Mouse (Mus musculus) liver, postnatal 0 days (tissue): Measurements from ENCODE around the gene Ctnnbip1. TPM values are rescaled to one million over a fixed set of nuclear protein-coding genes. Genes with fewer than 3 reads are reported as not detected.
A peak's percentile ranks its signal among the peaks of the same experiment; 100 is the strongest.

Experiments used
- ATAC-seq: fragments of 200-750 bp; cut with Nextera tagmentation; 2 replicates; pipeline ENCODE4 v1.8.0; 2017; ENCODE audit warnings: mild to moderate bottlenecking, moderate library complexity
- DNase-seq: peaks from one replicate; pipeline ENCODE4 v3.0.0-alpha.2; 2016
- H3K27ac ChIP-seq: fragments of 300-500 bp; sonication (generic); 2 replicates; pipeline ENCODE4 v1.5.1; 2014; ENCODE audit warnings: antibody characterized with exemption, moderate library complexity, mild to moderate bottlenecking, low read depth
- H3K27me3 ChIP-seq: fragments of 300-500 bp; sonication (generic); 2 replicates; pipeline ENCODE4 v1.6.1; 2014; ENCODE audit warnings: low read length, control low read depth, mixed read lengths; ENCODE audit not compliant: insufficient read depth
- H3K36me3 ChIP-seq: fragments of 300-500 bp; sonication (generic); replicated peaks from 2 replicates; pipeline ENCODE4 v1.6.1; 2014; ENCODE audit warnings: mild to moderate bottlenecking, control low read depth, low read length, moderate library complexity, mixed read lengths; ENCODE audit not compliant: insufficient read depth
- H3K4me1 ChIP-seq: fragments of 300-500 bp; sonication (generic); 2 replicates; pipeline ENCODE4 v1.6.1; 2014; ENCODE audit warnings: antibody characterized with exemption, mild to moderate bottlenecking, control low read depth; ENCODE audit not compliant: insufficient read depth
- H3K4me2 ChIP-seq: fragments of 300-500 bp; sonication (generic); 2 replicates; pipeline ENCODE4 v1.6.1; 2014; ENCODE audit warnings: low read depth, mild to moderate bottlenecking, low read length, moderate library complexity, mixed read lengths
- H3K4me3 ChIP-seq: fragments of 300-500 bp; sonication (generic); 2 replicates; pipeline ENCODE4 v1.5.1; 2014; ENCODE audit warnings: low read depth, low read length
- H3K9ac ChIP-seq: fragments of 300-500 bp; sonication (generic); replicated peaks from 2 replicates; pipeline ENCODE4 v1.6.1; 2014; ENCODE audit warnings: mild to moderate bottlenecking, moderate library complexity
- H3K9me3 ChIP-seq: fragments of 300-500 bp; sonication (generic); 2 replicates; pipeline ENCODE4 v1.6.1; 2016; ENCODE audit warnings: mild to moderate bottlenecking, control low read depth, low read length, mixed read lengths
- CTCF ChIP-seq: sonication (generic); IDR thresholded peaks from 2 replicates; pipeline ENCODE4 v1.5.1; 2016; ENCODE audit warnings: antibody characterized with exemption, low read depth
- EP300 ChIP-seq: IDR thresholded peaks from 2 replicates; pipeline ENCODE4 v1.6.1; 2016; ENCODE audit warnings: antibody characterized with exemption, low read depth, mild to moderate bottlenecking
- WGBS: fragments of 180-500 bp; shearing (Covaris S2); extraction: QIAGEN DNeasy Blood & Tissue Kit; methylation state at CpG from one replicate; pipeline ENCODE4 v1.1.7; 2014; ENCODE audit not compliant: insufficient replicate concordance; 5-methylcytosine and 5-hydroxymethylcytosine counted together
- polyA plus RNA-seq: library from polyadenylated mRNA; unstranded; fragments of >200 nt; fragmentation: Nextera tagmentation; extraction: Ambion mirVana; gene quantifications from 2 replicates; pipeline ENCODE4 v1.2.1, GENCODE M21; 2015

Ctnnbip1 gene
- polyA plus RNA-seq, 1 experiment from 2014 or later: 12.8 TPM

DNA sequence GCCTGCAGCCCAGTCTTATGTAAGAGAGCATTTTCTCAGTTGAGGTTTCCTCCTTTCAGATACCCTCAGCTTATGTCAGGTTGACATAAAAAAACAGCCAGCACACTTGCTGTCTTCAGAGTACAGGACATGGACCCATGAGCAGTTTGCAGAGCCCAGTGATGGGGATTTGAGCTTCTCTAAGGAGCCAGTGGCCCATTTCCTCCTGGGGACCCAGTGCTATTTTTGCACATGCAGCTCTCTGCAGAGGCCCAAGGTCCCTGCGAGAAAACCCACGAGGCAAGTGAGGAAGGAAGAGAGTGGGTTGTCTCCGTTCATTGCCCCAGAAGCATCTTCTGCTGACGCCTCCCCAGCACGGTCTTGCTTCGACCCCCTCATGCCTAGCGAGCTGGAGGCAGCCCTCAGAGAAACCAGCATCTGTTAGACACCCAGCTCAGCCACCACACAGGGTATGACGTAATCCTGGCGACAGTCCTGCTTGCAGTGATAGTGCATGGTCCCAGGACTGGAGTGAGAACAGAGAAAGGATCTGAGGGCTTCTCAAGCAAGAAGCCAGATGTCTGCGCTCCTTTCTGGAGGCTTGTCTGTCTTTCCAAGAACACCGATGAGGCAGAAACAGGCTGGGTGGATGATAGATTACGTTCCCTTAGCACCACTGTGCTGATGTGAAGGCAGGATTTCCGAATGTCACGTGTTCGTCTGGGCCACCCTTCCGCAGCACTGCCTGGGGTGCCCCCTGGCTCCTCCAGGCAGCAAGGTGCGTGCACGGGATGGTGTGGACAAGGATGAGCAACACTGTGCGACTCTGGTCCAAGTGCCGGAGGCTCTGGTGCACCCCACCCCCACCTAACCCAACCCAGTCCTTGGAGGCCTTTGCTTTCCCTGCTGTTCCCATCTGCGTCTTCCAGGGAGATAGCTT lies 44.2 kb downstream of the Ctnnbip1 start:
- WGBS: 44% methylated on average over 21 of the region's 21 CpGs
- TF ChIP-seq CTCF: no peak
- TF ChIP-seq EP300: no peak
- DNase-seq (no peak), ATAC-seq (no peak)
- peaks cover 3% of the 10 kb centered on the region; the same call in 1 of the 2 replicates for H3K4me1 ChIP-seq
- no peaks in the 10 kb centered on the region for H3K36me3 ChIP-seq
- H3K27me3 ChIP-seq: no peaks in the 10 kb centered on the region
- no peak overlapping the region for H3K4me3 ChIP-seq
- no peak overlapping the region for H3K27ac ChIP-seq
- H3K4me2 ChIP-seq: no peak overlapping the region
- no peak overlapping the region for H3K9ac ChIP-seq
- no peaks in the 10 kb centered on the region for H3K9me3 ChIP-seq

DNA sequence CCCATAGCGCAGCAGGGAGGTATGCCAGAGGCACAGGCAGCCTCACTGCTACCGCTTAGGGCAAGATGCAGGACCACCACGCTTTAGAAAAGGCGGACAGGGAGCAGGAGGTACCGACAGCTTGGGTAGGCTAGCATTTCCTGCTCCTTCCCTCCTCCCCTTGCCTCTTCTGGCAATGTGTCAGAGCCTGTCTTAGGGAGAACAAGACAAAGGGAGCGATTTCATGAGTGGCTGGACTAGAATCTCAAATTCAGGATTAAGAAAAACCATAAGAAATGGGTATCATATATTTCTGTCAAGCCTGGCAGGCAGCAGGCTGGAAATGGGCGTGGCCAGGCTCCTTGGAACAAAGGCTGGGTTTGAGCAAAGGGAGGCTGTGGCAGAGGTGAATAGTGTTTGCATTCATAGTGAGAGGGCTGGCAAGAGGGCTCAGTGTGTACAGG lies 44.9 kb downstream of the Ctnnbip1 start:
- peaks cover 3% of the 10 kb centered on the region; the same call in 1 of the 2 replicates for H3K4me1 ChIP-seq
- H3K27ac ChIP-seq: no peak overlapping the region
- no peak overlapping the region for H3K4me2 ChIP-seq
- 51% methylated on average over 7 of the region's 7 CpGs for WGBS
- ATAC-seq (no peak), DNase-seq (no peak)
- no peaks in the 10 kb centered on the region for H3K27me3 ChIP-seq
- TF ChIP-seq EP300: no peak
- TF ChIP-seq CTCF: no peak
- H3K9ac ChIP-seq: no peak overlapping the region
- no peaks in the 10 kb centered on the region for H3K9me3 ChIP-seq
- no peaks in the 10 kb centered on the region for H3K36me3 ChIP-seq
- H3K4me3 ChIP-seq: no peak overlapping the region

DNA sequence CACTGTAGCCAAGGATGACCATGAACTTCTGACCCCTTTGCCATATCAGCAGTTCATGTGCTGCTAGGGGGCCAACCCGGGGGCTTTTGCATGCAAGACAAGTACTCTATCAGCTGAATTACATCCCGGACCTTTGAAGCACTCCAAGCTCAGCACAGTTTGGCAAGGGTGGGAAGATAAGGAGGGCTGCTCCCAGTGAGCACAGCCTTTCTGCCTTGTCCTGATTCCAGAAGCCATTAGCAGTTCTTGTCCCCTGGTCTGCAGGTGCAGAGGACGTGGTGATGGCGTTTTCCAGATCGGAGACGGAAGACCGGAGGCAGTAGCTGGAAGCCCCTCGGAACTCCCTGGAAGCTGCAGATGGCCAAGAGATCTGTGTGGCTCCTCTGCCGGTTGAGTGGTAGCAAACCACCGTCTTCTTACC lies 45.9 kb downstream of the Ctnnbip1 start:
- Histone ChIP-seq H3K4me1 (peaks cover 3% of the 10 kb centered on the region; the same call in 1 of the 2 replicates), H3K4me3 (no peak overlapping the region), H3K9me3 (no peaks in the 10 kb centered on the region), H3K36me3 (no peaks in the 10 kb centered on the region), H3K27ac (no peak overlapping the region), H3K9ac (no peak overlapping the region), H3K27me3 (no peaks in the 10 kb centered on the region), H3K4me2 (no peak overlapping the region)
- no peak for TF ChIP-seq CTCF
- TF ChIP-seq EP300: no peak
- DNase-seq (no peak), ATAC-seq (no peak)
- 75% methylated on average over 10 of the region's 10 CpGs for WGBS

DNA sequence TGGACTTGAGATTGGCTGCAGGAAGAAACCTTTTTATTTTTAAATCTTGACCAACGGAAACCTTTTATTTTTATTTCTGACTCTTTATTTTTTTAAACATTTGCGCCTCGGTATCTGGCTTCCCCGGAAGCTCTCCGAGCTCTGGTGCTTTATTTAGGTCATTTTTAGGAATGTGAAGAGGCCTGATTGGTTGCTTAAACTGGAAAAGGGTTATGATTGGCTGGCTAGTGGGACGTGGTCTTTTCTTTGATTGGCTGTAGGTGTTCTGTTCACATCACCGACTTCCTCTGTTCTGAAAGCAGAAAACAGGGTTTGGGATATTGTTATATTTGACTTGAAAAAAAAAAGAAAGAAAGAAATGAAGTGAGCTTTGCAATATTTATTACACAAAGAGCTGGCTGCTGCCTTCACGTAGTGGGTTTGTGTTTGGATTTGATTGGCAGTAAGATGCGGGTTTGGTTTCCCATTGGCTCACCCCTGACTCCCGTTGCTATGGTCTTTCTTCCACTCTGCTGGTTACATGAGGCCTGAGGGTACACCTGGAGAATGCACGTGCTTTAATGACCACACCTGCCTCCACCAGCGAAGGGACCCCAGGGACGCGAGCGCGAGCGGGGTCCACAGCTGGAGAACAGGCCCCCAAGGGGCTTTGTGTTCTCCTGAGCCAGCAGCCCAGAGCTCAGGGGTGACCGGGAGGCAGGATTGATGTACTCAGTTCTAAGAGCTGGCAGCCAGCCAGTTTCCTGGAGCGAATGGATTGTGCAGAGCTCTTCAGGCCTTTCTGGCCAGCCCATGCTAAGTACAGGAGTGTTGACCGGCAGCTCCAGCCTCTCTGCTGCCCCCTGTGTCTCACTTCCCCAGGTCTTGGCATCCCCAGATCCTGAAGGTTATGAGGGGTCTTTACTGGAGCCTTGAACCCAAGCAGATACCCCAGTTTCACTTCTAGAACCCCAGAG lies 46.7 kb downstream of the Ctnnbip1 start:
- TF ChIP-seq CTCF: peak; percentile 30; the same call in 1 of the 2 replicates
- no peak for TF ChIP-seq EP300
- Histone ChIP-seq H3K36me3 (no peaks in the 10 kb centered on the region), H3K9ac (no peak overlapping the region), H3K9me3 (no peaks in the 10 kb centered on the region), H3K4me2 (no peak overlapping the region), H3K27me3 (no peaks in the 10 kb centered on the region), H3K4me3 (no peak overlapping the region), H3K27ac (no peak overlapping the region), H3K4me1 (peaks cover 3% of the 10 kb centered on the region; the same call in 1 of the 2 replicates)
- WGBS: 70% methylated on average over 20 of the region's 20 CpGs
- ATAC-seq: peak; percentile 36; the same call in 1 of the 2 replicates
- peak; percentile 57 for DNase-seq

DNA sequence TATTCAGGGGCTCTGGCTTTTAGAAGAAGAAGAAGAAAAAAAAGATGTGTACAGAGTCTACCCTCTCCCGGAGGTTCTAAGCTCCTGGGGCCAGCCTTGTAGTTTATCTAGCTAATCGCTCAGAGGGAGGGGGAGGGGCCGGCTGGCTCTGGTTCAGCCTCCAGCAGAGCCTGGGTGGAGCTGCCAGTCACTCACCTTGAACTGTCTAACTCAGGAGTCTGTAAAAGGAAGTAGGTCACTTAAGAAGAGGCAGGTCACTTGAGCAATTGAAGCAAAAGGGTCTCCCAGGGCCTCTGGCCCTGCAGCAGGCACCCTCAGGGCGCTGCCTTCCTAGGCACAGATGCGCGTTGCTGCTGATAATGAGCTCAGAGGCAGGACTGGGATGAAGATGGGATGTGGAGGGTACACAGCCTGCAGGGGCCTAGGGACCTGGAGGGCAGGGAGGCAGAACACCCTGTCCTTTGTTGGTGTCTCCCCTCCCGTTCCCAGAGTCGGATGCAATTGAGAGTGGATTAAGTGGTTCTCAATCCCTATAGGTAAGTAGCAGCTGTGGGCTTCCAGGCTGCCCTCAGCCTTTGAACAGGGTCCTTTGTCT lies 49.5 kb downstream of the Ctnnbip1 start:
- ATAC-seq (no peak), DNase-seq (peak; percentile 43)
- no peak overlapping the region for H3K4me2 ChIP-seq
- 32% methylated on average over 8 of the region's 8 CpGs for WGBS
- H3K4me3 ChIP-seq: no peak overlapping the region
- no peak overlapping the region for H3K27ac ChIP-seq
- H3K9ac ChIP-seq: no peak overlapping the region
- no peaks in the 10 kb centered on the region for H3K27me3 ChIP-seq
- no peak for TF ChIP-seq CTCF
- TF ChIP-seq EP300: no peak
- no peaks in the 10 kb centered on the region for H3K36me3 ChIP-seq
- peaks cover 3% of the 10 kb centered on the region; the same call in 1 of the 2 replicates for H3K4me1 ChIP-seq
- no peaks in the 10 kb centered on the region for H3K9me3 ChIP-seq
